Mouse (Mus musculus) liver, postnatal 0 days (tissue): ENCODE measurements around the gene Lactbl1.

Experiments
- CTCF ChIP-seq: sonication (generic); IDR thresholded peaks from 2 replicates; pipeline ENCODE4 v1.5.1; 2016; ENCODE audit warnings: antibody characterized with exemption, low read depth
- EP300 ChIP-seq: IDR thresholded peaks from 2 replicates; pipeline ENCODE4 v1.6.1; 2016; ENCODE audit warnings: antibody characterized with exemption, low read depth, mild to moderate bottlenecking

DNA sequence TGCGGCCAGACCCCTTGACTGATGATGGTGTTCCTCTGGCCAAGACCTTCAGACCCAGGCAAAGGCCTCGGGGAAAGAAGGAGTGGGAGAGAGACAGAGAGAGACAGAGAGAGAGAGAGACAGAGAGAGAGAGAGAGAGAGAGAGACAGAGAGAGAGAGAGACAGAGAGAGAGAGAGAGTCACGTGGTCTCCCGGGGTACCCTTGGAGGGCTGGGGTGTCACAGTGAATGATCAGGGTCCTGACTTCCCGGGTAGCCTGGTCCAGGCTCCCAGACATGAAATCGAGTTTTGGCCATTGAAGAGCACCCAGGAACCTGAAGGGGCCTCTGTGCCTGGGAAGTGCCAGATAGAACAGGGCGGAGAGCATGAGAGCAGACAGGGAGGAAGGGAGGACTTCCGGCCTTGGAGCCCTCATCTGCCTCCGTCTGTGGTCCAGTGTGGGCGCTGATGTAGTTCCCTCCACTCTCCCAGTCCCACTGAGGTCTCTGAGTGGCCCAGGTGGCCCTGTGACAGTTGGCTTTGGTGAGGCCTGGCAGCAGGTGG, 31.3 kb downstream of the Lactbl1 start:
- TF ChIP-seq CTCF (no peak), EP300 (no peak)
